7 mouse cellular contexts compared by ENCODE assay signal in genomic region chr3:146781131-146781530, GRCm38 (mm10). TPM values are rescaled to one million over a fixed set of nuclear protein-coding genes. Genes with fewer than 3 reads are reported as not detected.
DNase-seq lines count a peak whose midpoint lies in the region; ATAC-seq and TF ChIP-seq lines count a peak whose summit lies in the region.

No protein-coding gene starts in this region.

- WGBS in heart, embryonic 11.5 days (ENCODE audit: insufficient replicate concordance) = 16% methylated on average over 11 of the region's 11 CpGs
- 21% methylated on average over 11 of the region's 11 CpGs for WGBS in stomach, embryonic 16.5 days

- no peaks in the 10 kb centered on the region for H3K9me3 ChIP-seq in G1E (replicated peaks)
- H3K9me3 ChIP-seq in heart, embryonic 11.5 days (replicated peaks; ENCODE audit: control insufficient read depth, low read length) = no peaks in the 10 kb centered on the region
- no peaks in the 10 kb centered on the region for H3K9me3 ChIP-seq in stomach, embryonic 16.5 days (replicated peaks; ENCODE audit: control insufficient read depth, low read length)

- H3K27me3 ChIP-seq in G1E (ENCODE audit: insufficient read depth, low read length) = no peaks in the 10 kb centered on the region
- no peaks in the 10 kb centered on the region for H3K27me3 ChIP-seq in heart, embryonic 11.5 days (ENCODE audit: control insufficient read depth, insufficient read depth, low read length)
- no peaks in the 10 kb centered on the region for H3K27me3 ChIP-seq in stomach, embryonic 16.5 days (ENCODE audit: control insufficient read depth, insufficient read depth, low read length)

- ATAC-seq in G1E (ENCODE audit: extremely low read depth, insufficient number of reproducible peaks, low FRiP score, poor library complexity, severe bottlenecking) = peak; percentile 31; the same call in 1 of the 2 replicates
- peak; percentile 69 for ATAC-seq in common myeloid progenitor, adult 5-6 weeks (replicated peaks; ENCODE audit: low read depth, poor library complexity, severe bottlenecking)
- ATAC-seq in heart, embryonic 11.5 days (replicated peaks; ENCODE audit: insufficient number of reproducible peaks, low FRiP score, low TSS enrichment) = 0 out of 2 replicates have a peak, but pooled peaks have one; percentile 49
- ATAC-seq in stomach, embryonic 16.5 days (ENCODE audit: insufficient read depth, low FRiP score) = no peak

- peak overlapping the region; percentile 55 for H3K4me2 ChIP-seq in heart, embryonic 11.5 days
- H3K4me2 ChIP-seq in stomach, embryonic 16.5 days (ENCODE audit: low read depth, low read length) = peak overlapping the region; percentile 41

- TF ChIP-seq CTCF in G1E (IDR thresholded peaks at IDR 0.05; ENCODE audit: low read depth, low read length) = no peak

- intact Hi-C loops in left cerebral cortex, postnatal 36 days (cut with DNase I) = loop anchor here (5.0 kb wide), 3 partner anchors 259 to 594 kb away; partner anchors contain the start of gene Rpf1

- peak overlapping the region; percentile 45; the same call in 1 of the 2 replicates for H3K4me3 ChIP-seq in G1E (ENCODE audit: low read depth, low read length)
- H3K4me3 ChIP-seq in heart, embryonic 11.5 days (ENCODE audit: low read depth, low read length) = no peak overlapping the region
- H3K4me3 ChIP-seq in stomach, embryonic 16.5 days (replicated peaks; ENCODE audit: low read length) = peak overlapping the region; percentile 22

- H3K9ac ChIP-seq in heart, embryonic 11.5 days (ENCODE audit: low read depth, low read length) = 0 out of 2 replicates have a peak overlapping the region, but pooled peaks have one; percentile 56
- peak overlapping the region; percentile 38 for H3K9ac ChIP-seq in stomach, embryonic 16.5 days (ENCODE audit: low read length)

- peaks cover 45% of the 10 kb centered on the region for H3K4me1 ChIP-seq in G1E (ENCODE audit: insufficient read depth, low read depth, low read length)
- H3K4me1 ChIP-seq in heart, embryonic 11.5 days (ENCODE audit: control insufficient read depth, insufficient read depth, low read length) = peaks cover 14% of the 10 kb centered on the region
- 0 out of 2 replicates have a peak, but pooled peaks cover 2% of the 10 kb centered on the region for H3K4me1 ChIP-seq in stomach, embryonic 16.5 days (ENCODE audit: control insufficient read depth, insufficient read depth, low read length)

- peaks cover 10% of the 10 kb centered on the region for H3K36me3 ChIP-seq in G1E (replicated peaks)
- no peaks in the 10 kb centered on the region for H3K36me3 ChIP-seq in heart, embryonic 11.5 days (ENCODE audit: control insufficient read depth, insufficient read depth, low read length)
- H3K36me3 ChIP-seq in stomach, embryonic 16.5 days (ENCODE audit: control insufficient read depth, insufficient read depth, low read length) = no peaks in the 10 kb centered on the region

- no peak for DNase-seq in G1E (ENCODE audit: low spot score)
- DNase-seq in kidney, adult 9 months = peak; percentile 52
- peak; percentile 29 for DNase-seq in lung, postnatal 25 days (ENCODE audit: low spot score)
- no peak for DNase-seq in left cerebral cortex, postnatal 36 days (ENCODE audit: low spot score in 2 of 2)

- H3K27ac ChIP-seq in heart, embryonic 11.5 days (ENCODE audit: low read depth, low read length) = peak overlapping the region; percentile 41; the same call in 1 of the 2 replicates
- peak overlapping the region; percentile 73 for H3K27ac ChIP-seq in stomach, embryonic 16.5 days (ENCODE audit: low read length)

RNA-seq across cellular contexts. Expression of gene Prkacb, which starts 31.7 kb away (rescaled TPM):
- 91.3 and 102 TPM in 2 replicates for total RNA-seq in G1E (2014; fragmentation: Nextera tagmentation)
- total RNA-seq in G1E (2017) = 146 and 165 TPM in 2 replicates
- 12.0 and 13.5 TPM in 2 replicates for polyA plus RNA-seq in G1E (2012)
- 101 and 102 TPM in 2 replicates for total RNA-seq in common myeloid progenitor, adult 5-6 weeks (2017)
- 46.3 and 54.1 TPM in 2 replicates for polyA plus RNA-seq in heart, embryonic 11.5 days (2014; fragmentation: Nextera tagmentation; extraction: Ambion mirVana)
- polyA plus RNA-seq in stomach, embryonic 16.5 days (2015; fragmentation: Nextera tagmentation; extraction: Ambion mirVana) = 53.7 and 54.5 TPM in 2 replicates
- total RNA-seq in left cerebral cortex, postnatal 36 days (2021) = 100 to 1,000 TPM; 428 to 477 TPM

Comparison
In these comparisons a context has a peak if more than half of its experiments do, and no peak if none do; other contexts are left out.
1. DNase-seq: peak in kidney, adult 9 months (single experiment) and lung, postnatal 25 days (single experiment); none in G1E (single experiment) and left cerebral cortex, postnatal 36 days (0 of 2).